Mouse (Mus musculus) spleen, adult 12 weeks (tissue): ENCODE measurements around the gene Olfr885.

Experiments used
- DNase-seq: peaks from one replicate; pipeline ENCODE4 v3.0.0; 2022; ENCODE audit warnings: low spot score

Olfr885 gene

GRCm38 (mm10) chr9:38061022-38061421 lies at the start of gene Olfr885:
Gene Olfr885 (plus strand): TSS chr9:38061322.
- no peak for DNase-seq

DNA sequence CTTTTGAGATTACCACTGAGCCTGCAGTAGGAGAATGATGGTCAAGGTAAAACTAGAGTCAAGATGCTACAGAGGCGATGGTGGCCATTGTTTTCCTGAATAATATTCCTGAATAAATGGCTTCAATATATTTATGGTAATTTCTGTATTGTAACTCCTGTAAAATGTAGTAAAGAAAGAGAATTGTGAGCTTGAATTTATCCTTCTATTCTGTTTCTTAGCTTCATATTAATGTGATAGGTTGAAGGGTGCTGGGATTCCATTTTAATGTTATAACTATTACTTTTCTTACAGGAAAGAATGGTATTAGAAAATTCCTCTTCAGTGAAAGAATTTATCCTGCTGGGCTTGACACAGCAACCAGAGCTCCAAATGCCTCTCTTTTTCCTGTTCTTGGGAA lies 35.6 kb upstream of the Olfr885 start, which contains the start of gene Olfr883:
Olfr883 (plus strand) TSS at position 301 of the 400 bp plus-strand sequence.
- no peak for DNase-seq

GRCm38 (mm10) chr9:38046255-38046654 lies 14.9 kb upstream of the Olfr885 start, which contains the start of gene Olfr884:
Gene Olfr884 (plus strand): TSS chr9:38046555.
- no peak for DNase-seq

GRCm38 (mm10) chr9:38083772-38084171 lies 22.6 kb downstream of the Olfr885 start, which contains the start of gene Olfr887:
Gene Olfr887 (plus strand): TSS chr9:38084072.
- no peak for DNase-seq

DNA sequence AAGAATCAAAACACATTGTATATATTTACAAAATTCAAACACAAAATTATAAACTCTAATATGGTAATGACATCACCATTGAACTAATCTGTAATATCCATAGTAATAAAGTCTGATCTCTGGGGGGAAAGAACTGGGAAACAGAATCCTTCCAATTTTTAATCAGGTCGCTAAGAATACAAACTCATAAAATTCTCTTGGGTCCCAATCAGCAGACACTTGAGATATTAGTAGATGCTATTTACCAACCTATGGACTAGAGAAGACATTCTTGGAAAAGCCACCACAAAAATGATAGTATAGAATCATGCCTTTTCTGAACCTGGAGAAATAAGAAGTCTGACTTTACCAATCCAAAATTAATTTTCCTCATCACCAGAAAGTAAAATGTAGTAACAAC lies 46.7 kb downstream of the Olfr885 start, which contains the start of gene Olfr888:
Olfr888 (plus strand) TSS at position 301 of the 400 bp plus-strand sequence.
- no peak for DNase-seq
